Mouse (Mus musculus): Measurements from ENCODE around the gene Arhgap21. TPM values are rescaled to one million over a fixed set of nuclear protein-coding genes. Genes with fewer than 3 reads are reported as not detected.
A peak's percentile ranks its signal among the peaks of the same experiment; 100 is the strongest.

The Arhgap21 gene
- polyA plus RNA-seq, 1 experiment = 12.6 TPM

GRCm38 (mm10) chr2:20966176-20967100, 2.2 kb downstream of the Arhgap21 start:
- H3K27ac ChIP-seq (ENCODE audit: insufficient read depth, low read depth, low read length) = peak overlapping the region; percentile 76
- 21% methylated on average over 18 of the region's 18 CpGs for WGBS
- no peaks in the 10 kb centered on the region for H3K27me3 ChIP-seq (ENCODE audit: control insufficient read depth, insufficient read depth, low read length)
- TF ChIP-seq CTCF (IDR thresholded peaks at IDR 0.05; ENCODE audit: extremely low read depth, insufficient read length, insufficient replicate concordance, low read depth, low read length) = no peak
- TF ChIP-seq POLR2A (IDR thresholded peaks at IDR 0.05; ENCODE audit: low read depth, low read length) = no peak
- peaks cover 15% of the 10 kb centered on the region for H3K4me1 ChIP-seq (ENCODE audit: control insufficient read depth, insufficient read depth, insufficient read length, low read length)
- peak overlapping the region; percentile 94 for H3K4me3 ChIP-seq (ENCODE audit: low read depth, low read length)
- H3K36me3 ChIP-seq (ENCODE audit: control insufficient read depth, insufficient read depth, low read length) = no peaks in the 10 kb centered on the region

DNA sequence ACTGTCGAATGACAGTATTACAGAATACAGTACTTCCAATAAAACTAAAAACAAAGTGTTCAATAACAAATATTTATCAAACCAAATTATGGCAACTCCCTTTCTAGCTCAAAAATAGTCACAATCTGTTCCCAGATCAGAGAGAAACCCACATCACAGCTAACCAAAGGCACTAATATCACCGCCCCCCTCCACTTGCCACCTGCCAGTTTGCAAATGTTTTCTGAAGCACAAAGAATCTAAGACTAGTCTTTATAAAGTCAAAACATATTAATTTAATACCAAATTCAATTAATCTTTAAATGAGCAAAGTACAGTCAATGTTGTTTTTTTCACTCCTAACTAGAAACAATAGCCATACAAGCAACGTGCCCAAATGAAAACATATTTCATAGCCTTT, 3.3 kb downstream of the Arhgap21 start:
- no peaks in the 10 kb centered on the region for H3K27me3 ChIP-seq (ENCODE audit: control insufficient read depth, insufficient read depth, low read length)
- peaks cover 20% of the 10 kb centered on the region for H3K4me1 ChIP-seq (ENCODE audit: control insufficient read depth, insufficient read depth, insufficient read length, low read length)
- WGBS = 60% methylated on average over 3 of the region's 3 CpGs
- no peak for TF ChIP-seq POLR2A (IDR thresholded peaks at IDR 0.05; ENCODE audit: low read depth, low read length)
- TF ChIP-seq CTCF (IDR thresholded peaks at IDR 0.05; ENCODE audit: extremely low read depth, insufficient read length, insufficient replicate concordance, low read depth, low read length) = no peak
- H3K36me3 ChIP-seq (ENCODE audit: control insufficient read depth, insufficient read depth, low read length) = no peaks in the 10 kb centered on the region
- no peak overlapping the region for H3K4me3 ChIP-seq (ENCODE audit: low read depth, low read length)
- no peak overlapping the region for H3K27ac ChIP-seq (ENCODE audit: insufficient read depth, low read depth, low read length)

GRCm38 (mm10) chr2:20964461-20964860, 4.2 kb downstream of the Arhgap21 start:
- H3K36me3 ChIP-seq (ENCODE audit: control insufficient read depth, insufficient read depth, low read length) = no peaks in the 10 kb centered on the region
- TF ChIP-seq CTCF (IDR thresholded peaks at IDR 0.05; ENCODE audit: extremely low read depth, insufficient read length, insufficient replicate concordance, low read depth, low read length) = no peak
- TF ChIP-seq POLR2A (IDR thresholded peaks at IDR 0.05; ENCODE audit: low read depth, low read length) = no peak
- no peak overlapping the region for H3K27ac ChIP-seq (ENCODE audit: insufficient read depth, low read depth, low read length)
- no peak overlapping the region for H3K4me3 ChIP-seq (ENCODE audit: low read depth, low read length)
- no peaks in the 10 kb centered on the region for H3K27me3 ChIP-seq (ENCODE audit: control insufficient read depth, insufficient read depth, low read length)
- peaks cover 20% of the 10 kb centered on the region for H3K4me1 ChIP-seq (ENCODE audit: control insufficient read depth, insufficient read depth, insufficient read length, low read length)

DNA sequence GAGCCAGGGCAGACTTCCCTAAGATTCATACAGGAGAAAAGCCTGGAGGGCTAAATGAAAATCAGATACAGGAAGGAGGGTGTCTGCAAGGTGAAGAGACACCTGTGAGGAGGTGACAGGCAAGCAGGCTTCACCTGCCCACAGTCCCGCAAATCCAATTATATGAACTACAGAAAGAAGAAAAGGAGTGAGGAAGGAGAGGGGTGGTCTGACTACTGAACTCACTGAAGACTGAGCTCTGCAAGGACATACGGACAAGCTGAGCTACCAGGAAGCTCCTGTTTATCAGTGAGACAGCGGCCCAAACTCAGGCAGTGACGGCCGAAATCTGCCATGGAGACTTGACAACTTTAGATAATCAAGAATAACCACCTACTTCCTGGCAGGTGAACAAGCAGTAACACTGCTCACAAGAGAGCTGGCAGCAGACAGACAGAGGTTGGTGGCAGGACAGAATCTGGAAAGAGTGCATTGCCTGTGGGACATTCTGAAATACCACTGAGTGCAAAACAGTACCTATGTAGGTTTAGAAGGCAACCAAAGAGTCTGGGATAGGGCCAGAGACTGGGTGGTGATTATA, 5.4 kb downstream of the Arhgap21 start:
- no peak for TF ChIP-seq CTCF (IDR thresholded peaks at IDR 0.05; ENCODE audit: extremely low read depth, insufficient read length, insufficient replicate concordance, low read depth, low read length)
- no peak for TF ChIP-seq POLR2A (IDR thresholded peaks at IDR 0.05; ENCODE audit: low read depth, low read length)

GRCm38 (mm10) chr2:20962284-20962683, 6.4 kb downstream of the Arhgap21 start:
- H3K27ac ChIP-seq (ENCODE audit: insufficient read depth, low read depth, low read length) = peak overlapping the region; percentile 89
- peaks cover 20% of the 10 kb centered on the region for H3K4me1 ChIP-seq (ENCODE audit: control insufficient read depth, insufficient read depth, insufficient read length, low read length)
- H3K27me3 ChIP-seq (ENCODE audit: control insufficient read depth, insufficient read depth, low read length) = no peaks in the 10 kb centered on the region
- H3K36me3 ChIP-seq (ENCODE audit: control insufficient read depth, insufficient read depth, low read length) = peaks cover 2% of the 10 kb centered on the region; the same call in 1 of the 2 replicates
- 25% methylated on average over 2 of the region's 2 CpGs for WGBS
- H3K4me3 ChIP-seq (ENCODE audit: low read depth, low read length) = no peak overlapping the region
- no peak for TF ChIP-seq POLR2A (IDR thresholded peaks at IDR 0.05; ENCODE audit: low read depth, low read length)

More for the DNA sequence above, 5.4 kb downstream of the Arhgap21 start:
- H3K27ac ChIP-seq (ENCODE audit: insufficient read depth, low read depth, low read length) = peak overlapping the region; percentile 64
- WGBS = 29% methylated on average over 5 of the region's 5 CpGs
- peaks cover 20% of the 10 kb centered on the region for H3K4me1 ChIP-seq (ENCODE audit: control insufficient read depth, insufficient read depth, insufficient read length, low read length)
- H3K4me3 ChIP-seq (ENCODE audit: low read depth, low read length) = no peak overlapping the region
- H3K27me3 ChIP-seq (ENCODE audit: control insufficient read depth, insufficient read depth, low read length) = no peaks in the 10 kb centered on the region
- H3K36me3 ChIP-seq (ENCODE audit: control insufficient read depth, insufficient read depth, low read length) = no peaks in the 10 kb centered on the region; the same call in 1 of the 2 replicates

DNA sequence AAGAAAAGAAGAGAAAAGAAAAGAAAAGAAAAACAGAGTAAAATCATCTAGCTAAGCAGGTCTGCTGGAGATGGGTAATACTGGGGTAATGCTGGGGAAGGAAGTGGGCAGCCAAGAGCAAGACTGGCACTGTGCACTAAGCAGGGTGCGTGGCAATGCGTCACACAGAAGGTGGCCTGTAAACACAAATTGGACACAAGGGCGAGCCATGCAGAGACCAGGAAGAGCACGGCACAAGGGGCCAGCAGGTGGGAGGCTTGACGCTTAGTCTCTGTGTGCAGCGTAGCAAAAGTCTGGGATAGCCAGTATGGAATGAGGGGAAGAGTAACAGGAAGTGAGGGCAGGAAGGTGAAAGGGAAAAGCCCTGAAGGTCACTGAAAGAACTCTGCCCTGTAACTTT, 6.9 kb downstream of the Arhgap21 start:
- Histone ChIP-seq H3K27ac (ENCODE audit: insufficient read depth, low read depth, low read length) (peak overlapping the region; percentile 89), H3K4me1 (ENCODE audit: control insufficient read depth, insufficient read depth, insufficient read length, low read length) (peaks cover 20% of the 10 kb centered on the region), H3K27me3 (ENCODE audit: control insufficient read depth, insufficient read depth, low read length) (no peaks in the 10 kb centered on the region), H3K4me3 (ENCODE audit: low read depth, low read length) (peak overlapping the region; percentile 40), H3K36me3 (ENCODE audit: control insufficient read depth, insufficient read depth, low read length) (peaks cover 2% of the 10 kb centered on the region; the same call in 1 of the 2 replicates)
- 18% methylated on average over 6 of the region's 6 CpGs for WGBS
- no peak for TF ChIP-seq CTCF (IDR thresholded peaks at IDR 0.05; ENCODE audit: extremely low read depth, insufficient read length, insufficient replicate concordance, low read depth, low read length)
- TF ChIP-seq POLR2A (IDR thresholded peaks at IDR 0.05; ENCODE audit: low read depth, low read length) = no peak

- Histone ChIP-seq H3K4me1 (ENCODE audit: control insufficient read depth, insufficient read depth, insufficient read length, low read length) (peaks cover 21% of the 10 kb centered on the region), H3K27ac (ENCODE audit: insufficient read depth, low read depth, low read length) (peak overlapping the region; percentile 28), H3K27me3 (ENCODE audit: control insufficient read depth, insufficient read depth, low read length) (no peaks in the 10 kb centered on the region), H3K4me3 (ENCODE audit: low read depth, low read length) (no peak overlapping the region), H3K36me3 (ENCODE audit: control insufficient read depth, insufficient read depth, low read length) (peaks cover 2% of the 10 kb centered on the region; the same call in 1 of the 2 replicates)
- 17% methylated on average over 8 of the region's 8 CpGs for WGBS
- TF ChIP-seq CTCF (IDR thresholded peaks at IDR 0.05; ENCODE audit: extremely low read depth, insufficient read length, insufficient replicate concordance, low read depth, low read length) = no peak
- no peak for TF ChIP-seq POLR2A (IDR thresholded peaks at IDR 0.05; ENCODE audit: low read depth, low read length)
Measured at GRCm38 (mm10) chr2:20961295-20961694, 7.4 kb downstream of the Arhgap21 start.
